Mouse (Mus musculus): ENCODE measurements around the gene Fads2. TPM values are rescaled to one million over a fixed set of nuclear protein-coding genes. Genes with fewer than 3 reads are reported as not detected.
"Not testable (repeated sequence)": the region's sequence is repeated elsewhere in the genome, so short reads cannot be mapped to it uniquely, and the experiment has no call there.

Fads2 gene
- 125 and 139 TPM in 2 replicates for polyA plus RNA-seq (2015; fragmentation: Nextera tagmentation; extraction: Ambion mirVana)

DNA sequence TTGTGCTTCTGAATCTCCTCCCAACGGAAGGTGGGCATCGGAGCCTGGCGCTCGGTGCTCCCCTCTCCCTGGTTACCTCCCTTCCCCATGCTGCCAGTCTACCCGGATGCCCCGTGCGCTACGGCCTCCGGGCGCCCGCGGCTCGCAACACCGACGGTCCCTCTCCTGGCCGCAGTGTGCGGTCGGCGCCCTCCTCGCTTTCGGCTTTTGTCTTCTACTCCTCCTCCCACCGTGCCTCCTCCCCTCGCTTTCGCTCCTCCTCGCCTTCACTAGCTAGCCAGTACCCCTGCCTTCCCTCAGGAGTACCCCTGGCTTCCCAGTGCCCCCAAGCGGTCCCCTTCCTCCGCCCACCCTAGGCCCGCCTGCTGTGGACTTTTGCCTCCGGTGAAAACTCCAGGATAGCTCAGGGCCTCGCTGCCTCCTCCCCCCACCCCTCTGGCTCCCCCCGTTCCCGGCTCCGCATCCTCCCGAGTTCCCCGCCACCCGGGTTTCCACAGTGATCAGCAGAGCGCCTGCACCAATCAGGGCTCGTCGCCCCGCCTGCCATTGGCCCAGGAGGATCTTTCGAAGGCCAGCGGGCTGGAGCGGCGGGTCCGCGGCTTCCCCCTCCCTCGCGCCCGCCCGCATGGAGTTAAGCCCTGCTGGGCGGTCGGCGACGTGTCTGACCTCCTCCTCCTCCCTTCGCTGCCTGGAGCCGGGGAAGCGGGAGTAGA is at the start of gene Fads2:
TSS of gene Fads2 (minus strand) at position 406 of the 713 bp plus-strand sequence.
- Histone ChIP-seq H3K27me3 (replicated peaks) (no peaks in the 10 kb centered on the region), H3K4me2 (peak within 1 kb of the TSS; percentile 64), H3K9ac (peak within 1 kb of the TSS; percentile 73), H3K9me3 (no peaks in the 10 kb centered on the region), H3K27ac (peak within 1 kb of the TSS; percentile 95), H3K4me1 (peaks cover 6% of the 10 kb centered on the region), H3K4me3 (replicated peaks) (peak within 1 kb of the TSS; percentile 76), H3K36me3 (no peaks in the 10 kb centered on the region)
- WGBS = under 1% methylated on average over 52 of the region's 57 CpGs
- ATAC-seq (ENCODE audit: insufficient read depth, low FRiP score, low read depth) = peak; percentile 92

DNA sequence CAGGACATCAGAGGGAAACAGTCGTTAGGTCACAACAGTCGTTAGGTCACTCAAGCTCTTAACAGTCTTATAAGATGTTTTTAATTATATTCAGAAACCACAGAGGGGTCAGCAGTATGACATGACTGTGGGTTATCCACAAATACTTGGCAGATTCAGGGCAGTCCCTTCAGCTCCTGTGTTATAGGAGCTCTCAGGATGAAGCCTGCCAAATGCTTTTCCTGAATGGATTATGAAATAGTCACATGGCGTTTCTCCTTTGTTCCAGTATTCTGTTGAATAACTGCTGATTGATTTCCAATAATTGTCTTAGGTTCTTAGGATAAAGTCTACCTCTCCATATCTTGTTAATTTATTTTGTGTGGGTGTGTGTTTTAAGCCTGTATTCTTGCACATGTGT is 47.6 kb upstream of the Fads2 start:
- no peaks in the 10 kb centered on the region for H3K9me3 ChIP-seq
- H3K27me3 ChIP-seq (replicated peaks) = no peaks in the 10 kb centered on the region
- H3K4me1 ChIP-seq = no peaks in the 10 kb centered on the region
- WGBS = 66% methylated on average over 3 of the region's 3 CpGs
- H3K36me3 ChIP-seq = no peaks in the 10 kb centered on the region
- no peak for ATAC-seq (ENCODE audit: insufficient read depth, low FRiP score, low read depth)
- H3K27ac ChIP-seq = no peak overlapping the region; the same call in 1 of the 2 replicates
- no peak overlapping the region for H3K4me3 ChIP-seq (replicated peaks)
- no peak overlapping the region for H3K9ac ChIP-seq
- H3K4me2 ChIP-seq = no peak overlapping the region

DNA sequence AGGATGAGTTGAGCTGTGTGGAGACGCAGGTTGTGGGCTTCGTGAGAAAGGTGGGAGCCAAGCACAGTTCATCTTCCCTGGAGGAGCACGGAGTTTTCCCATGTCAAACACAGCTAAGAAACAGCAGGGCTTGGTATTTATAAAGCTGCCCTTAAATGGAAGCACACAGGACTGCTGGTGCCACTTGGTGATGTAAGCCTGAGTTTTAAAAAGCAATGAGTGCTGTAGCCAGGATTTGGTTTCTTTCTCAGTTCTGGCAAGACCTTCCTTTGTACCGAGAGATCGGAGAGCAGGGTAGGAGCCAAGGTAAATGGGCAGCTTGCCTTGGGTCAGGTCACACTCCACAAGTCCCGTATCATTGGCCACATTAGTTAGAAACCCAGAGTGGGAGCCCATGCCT is 47.0 kb upstream of the Fads2 start:
- Histone ChIP-seq H3K36me3 (no peaks in the 10 kb centered on the region), H3K9me3 (no peaks in the 10 kb centered on the region), H3K4me1 (no peaks in the 10 kb centered on the region), H3K27ac (peak overlapping the region; percentile 57; the same call in 1 of the 2 replicates), H3K4me3 (replicated peaks) (no peak overlapping the region), H3K4me2 (no peak overlapping the region), H3K9ac (no peak overlapping the region), H3K27me3 (replicated peaks) (no peaks in the 10 kb centered on the region)
- no peak for ATAC-seq (ENCODE audit: insufficient read depth, low FRiP score, low read depth)
- WGBS = 57% methylated on average over 6 of the region's 6 CpGs

DNA sequence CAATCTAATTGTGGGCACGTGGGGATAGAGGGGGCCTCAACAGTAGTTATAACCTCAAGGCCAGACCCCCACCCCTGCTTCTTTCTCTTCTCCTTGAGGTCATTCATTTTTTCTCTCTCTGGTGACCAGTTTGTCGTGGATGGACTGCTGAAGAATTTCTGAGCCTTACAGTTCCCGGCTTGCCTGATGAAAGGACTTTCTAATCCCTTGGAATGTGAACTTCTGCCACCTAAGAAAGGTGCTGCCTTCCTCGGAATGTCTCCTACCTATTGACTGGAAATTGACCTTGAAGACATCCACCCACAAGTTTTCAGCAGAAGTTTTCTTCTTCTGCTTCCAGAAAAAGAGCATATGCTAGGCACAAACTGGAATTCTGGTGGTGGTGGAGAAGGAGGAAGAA is 42.9 kb upstream of the Fads2 start:
- Histone ChIP-seq H3K4me1 (no peaks in the 10 kb centered on the region), H3K9ac (no peak overlapping the region), H3K27me3 (replicated peaks) (no peaks in the 10 kb centered on the region), H3K27ac (no peak overlapping the region), H3K4me3 (replicated peaks) (no peak overlapping the region), H3K4me2 (no peak overlapping the region), H3K9me3 (no peaks in the 10 kb centered on the region), H3K36me3 (no peaks in the 10 kb centered on the region)
- ATAC-seq (ENCODE audit: insufficient read depth, low FRiP score, low read depth) = no peak
- 41% methylated on average over 4 of the region's 4 CpGs for WGBS

DNA sequence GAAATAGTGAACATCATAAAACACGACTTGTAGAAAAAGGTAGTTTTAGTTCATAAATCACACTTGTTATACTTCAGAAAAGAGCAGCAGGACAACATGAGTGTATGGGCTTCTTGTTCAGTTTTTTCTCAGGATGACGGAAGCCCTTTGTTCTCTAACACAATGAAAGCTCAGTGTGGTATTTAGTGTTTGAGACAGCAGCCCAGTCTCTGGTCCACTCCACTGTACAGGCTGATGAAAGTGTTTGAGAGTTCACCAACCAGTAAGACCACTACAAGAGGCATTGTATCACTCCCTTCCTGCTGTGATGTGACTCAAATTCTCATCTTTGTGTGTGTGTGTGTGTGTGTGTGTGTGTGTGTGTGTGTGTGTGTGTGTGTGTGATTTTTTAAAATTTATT is 42.1 kb upstream of the Fads2 start:
- Histone ChIP-seq H3K27me3 (replicated peaks) (no peaks in the 10 kb centered on the region), H3K4me3 (replicated peaks) (no peak overlapping the region), H3K36me3 (no peaks in the 10 kb centered on the region), H3K4me1 (no peaks in the 10 kb centered on the region), H3K9ac (no peak overlapping the region), H3K9me3 (no peaks in the 10 kb centered on the region), H3K27ac (no peak overlapping the region), H3K4me2 (no peak overlapping the region)
- 51% methylated on average over 2 of the region's 2 CpGs for WGBS
- no peak for ATAC-seq (ENCODE audit: insufficient read depth, low FRiP score, low read depth)

DNA sequence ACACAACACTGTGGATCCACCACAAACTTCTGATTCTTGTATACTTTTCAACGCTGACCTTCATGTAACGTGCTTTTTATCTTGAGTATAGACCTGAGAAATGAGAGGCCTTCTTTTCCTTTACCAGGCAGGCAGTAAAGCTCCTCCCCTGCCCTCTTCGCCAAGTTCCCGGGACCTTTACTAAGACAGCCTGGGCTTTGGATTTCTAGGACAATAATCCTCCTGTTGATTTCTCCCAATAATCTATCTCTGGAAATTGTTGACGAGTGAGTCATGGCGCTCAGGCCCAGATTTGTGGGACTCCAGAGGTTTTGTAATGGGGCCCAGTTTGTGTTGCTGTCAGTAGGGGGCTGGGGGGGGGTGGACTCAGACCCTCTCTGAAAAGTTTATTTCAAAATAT is 38.2 kb upstream of the Fads2 start:
- Histone ChIP-seq H3K9me3 (no peaks in the 10 kb centered on the region), H3K4me2 (no peak overlapping the region), H3K27ac (no peak overlapping the region), H3K27me3 (replicated peaks) (no peaks in the 10 kb centered on the region), H3K4me1 (peaks cover 4% of the 10 kb centered on the region; the same call in 1 of the 2 replicates), H3K4me3 (replicated peaks) (no peak overlapping the region), H3K9ac (no peak overlapping the region), H3K36me3 (no peaks in the 10 kb centered on the region)
- WGBS = 65% methylated on average over 6 of the region's 6 CpGs
- no peak for ATAC-seq (ENCODE audit: insufficient read depth, low FRiP score, low read depth)

DNA sequence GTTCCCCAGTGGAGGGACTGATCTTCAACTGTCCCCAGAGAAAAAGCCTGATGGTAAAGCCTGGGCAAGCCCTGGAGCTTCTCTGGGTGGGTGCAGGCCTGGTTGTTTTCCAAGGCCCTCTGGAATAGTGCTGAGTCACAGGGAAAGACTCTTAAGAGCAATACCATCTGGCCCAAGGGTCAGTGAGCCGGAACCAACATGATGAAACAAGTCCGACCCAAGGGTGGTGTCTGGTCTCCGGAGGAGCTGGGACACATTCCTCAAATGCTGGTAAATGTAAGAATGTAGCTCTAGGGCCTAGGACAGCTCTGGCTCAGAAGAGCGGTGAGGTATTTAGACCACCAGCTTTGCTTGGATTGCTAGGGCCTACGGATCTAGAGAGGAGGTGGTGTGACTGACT is 35.9 kb upstream of the Fads2 start:
- H3K4me2 ChIP-seq = no peak overlapping the region
- WGBS = 74% methylated on average over 5 of the region's 5 CpGs
- no peaks in the 10 kb centered on the region for H3K27me3 ChIP-seq (replicated peaks)
- peaks cover 8% of the 10 kb centered on the region; the same call in 1 of the 2 replicates for H3K4me1 ChIP-seq
- H3K9me3 ChIP-seq = no peaks in the 10 kb centered on the region
- H3K27ac ChIP-seq = no peak overlapping the region
- ATAC-seq (ENCODE audit: insufficient read depth, low FRiP score, low read depth) = no peak
- H3K36me3 ChIP-seq = no peaks in the 10 kb centered on the region
- H3K9ac ChIP-seq = no peak overlapping the region
- no peak overlapping the region for H3K4me3 ChIP-seq (replicated peaks)

DNA sequence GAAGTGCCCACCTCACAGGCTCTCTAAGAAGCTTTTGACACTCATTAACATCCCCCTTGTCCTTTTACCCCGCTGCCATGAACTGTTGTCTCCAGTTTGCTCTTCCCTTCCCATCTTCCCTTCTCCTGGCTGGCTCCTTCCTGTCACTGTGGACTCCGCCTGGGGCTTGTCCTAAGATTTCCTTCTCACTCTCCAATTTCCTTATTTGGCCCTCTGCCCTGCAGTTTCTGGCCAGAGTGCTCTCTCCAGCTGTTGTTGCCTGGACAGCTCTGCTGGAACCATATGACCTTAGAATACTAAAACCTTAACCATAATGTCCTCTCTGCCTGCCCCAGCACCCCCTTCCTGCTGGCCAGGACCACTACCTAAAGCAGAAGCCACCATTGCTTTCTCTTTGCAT is 33.1 kb upstream of the Fads2 start:
- peak overlapping the region; percentile 66 for H3K27ac ChIP-seq
- H3K9ac ChIP-seq = no peak overlapping the region
- no peak overlapping the region for H3K4me3 ChIP-seq (replicated peaks)
- H3K4me1 ChIP-seq = peaks cover 8% of the 10 kb centered on the region; the same call in 1 of the 2 replicates
- ATAC-seq (ENCODE audit: insufficient read depth, low FRiP score, low read depth) = peak; percentile 65
- no peaks in the 10 kb centered on the region for H3K27me3 ChIP-seq (replicated peaks)
- H3K4me2 ChIP-seq = 0 out of 2 replicates have a peak overlapping the region, but pooled peaks have one; percentile 8
- 24% methylated on average over 2 of the region's 2 CpGs for WGBS
- H3K36me3 ChIP-seq = no peaks in the 10 kb centered on the region
- no peaks in the 10 kb centered on the region for H3K9me3 ChIP-seq

DNA sequence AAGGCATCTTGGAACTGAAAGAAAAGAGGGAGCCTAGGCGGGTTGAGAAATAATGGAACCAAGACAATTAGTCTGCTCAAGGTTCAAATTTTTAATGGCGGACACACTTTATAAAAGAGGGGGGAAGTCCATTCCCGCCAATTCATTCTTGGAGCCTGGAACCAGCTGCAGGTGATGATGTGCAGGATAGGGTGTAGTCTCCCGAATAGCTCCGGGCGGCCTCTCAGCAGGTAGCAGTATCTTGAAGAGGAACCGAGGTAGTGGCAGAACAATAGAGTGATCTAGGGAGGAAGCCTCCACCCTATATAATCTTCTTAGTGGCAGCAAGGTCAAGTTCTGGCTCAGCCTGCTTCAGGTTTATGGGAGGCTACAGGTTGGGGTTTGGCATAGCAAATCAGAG is 28.0 kb upstream of the Fads2 start:
- not testable (repeated sequence) for H3K27ac ChIP-seq; H3K4me1 ChIP-seq; H3K36me3 ChIP-seq; H3K27me3 ChIP-seq (replicated peaks); ATAC-seq (ENCODE audit: insufficient read depth, low FRiP score, low read depth); H3K4me3 ChIP-seq (replicated peaks); H3K4me2 ChIP-seq; H3K9me3 ChIP-seq; H3K9ac ChIP-seq
- 73% methylated on average over 7 of the region's 7 CpGs for WGBS

DNA sequence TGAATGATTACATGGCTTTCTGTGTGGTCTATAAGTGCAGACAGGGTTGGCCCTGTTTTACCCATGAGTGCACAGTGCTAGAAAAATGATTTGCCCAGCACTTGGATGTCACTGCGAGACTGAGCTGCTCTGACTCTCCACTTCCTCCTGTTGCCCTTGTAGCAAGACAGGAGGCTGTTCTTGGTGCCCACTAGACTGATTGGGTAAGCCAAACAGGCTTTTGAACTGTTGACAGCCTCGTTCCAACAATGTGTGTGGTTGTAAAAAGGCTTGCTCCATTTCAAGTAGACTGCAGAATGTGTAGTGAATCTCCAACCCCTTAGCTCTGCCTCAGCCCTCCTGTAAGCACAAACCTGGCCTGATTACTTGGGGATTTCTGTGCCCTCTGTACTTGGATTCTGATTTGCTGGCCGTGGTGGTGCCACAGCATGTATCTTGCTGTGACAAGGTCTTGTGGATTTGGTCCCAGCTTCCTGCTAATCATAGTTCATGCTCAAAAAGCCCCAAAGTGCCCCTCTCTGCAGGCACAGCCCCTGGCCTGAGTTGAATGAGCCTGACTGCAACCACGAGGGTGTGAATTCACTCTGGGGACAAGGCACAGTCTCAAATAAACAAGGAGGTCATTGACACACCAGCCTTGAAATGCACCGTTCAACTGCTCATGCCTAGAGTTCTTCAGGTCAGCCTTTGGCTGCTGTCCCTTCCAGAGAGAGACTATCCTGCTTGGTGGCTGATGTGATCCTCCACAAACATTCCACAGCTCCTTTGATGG is 25.1 kb upstream of the Fads2 start:
- Histone ChIP-seq H3K9ac (no peak overlapping the region), H3K27ac (no peak overlapping the region), H3K4me1 (peaks cover 4% of the 10 kb centered on the region; the same call in 1 of the 2 replicates), H3K4me2 (no peak overlapping the region), H3K36me3 (no peaks in the 10 kb centered on the region), H3K9me3 (no peaks in the 10 kb centered on the region), H3K27me3 (replicated peaks) (no peaks in the 10 kb centered on the region), H3K4me3 (replicated peaks) (no peak overlapping the region)
- WGBS = 41% methylated on average over 5 of the region's 5 CpGs
- ATAC-seq (ENCODE audit: insufficient read depth, low FRiP score, low read depth) = no peak

DNA sequence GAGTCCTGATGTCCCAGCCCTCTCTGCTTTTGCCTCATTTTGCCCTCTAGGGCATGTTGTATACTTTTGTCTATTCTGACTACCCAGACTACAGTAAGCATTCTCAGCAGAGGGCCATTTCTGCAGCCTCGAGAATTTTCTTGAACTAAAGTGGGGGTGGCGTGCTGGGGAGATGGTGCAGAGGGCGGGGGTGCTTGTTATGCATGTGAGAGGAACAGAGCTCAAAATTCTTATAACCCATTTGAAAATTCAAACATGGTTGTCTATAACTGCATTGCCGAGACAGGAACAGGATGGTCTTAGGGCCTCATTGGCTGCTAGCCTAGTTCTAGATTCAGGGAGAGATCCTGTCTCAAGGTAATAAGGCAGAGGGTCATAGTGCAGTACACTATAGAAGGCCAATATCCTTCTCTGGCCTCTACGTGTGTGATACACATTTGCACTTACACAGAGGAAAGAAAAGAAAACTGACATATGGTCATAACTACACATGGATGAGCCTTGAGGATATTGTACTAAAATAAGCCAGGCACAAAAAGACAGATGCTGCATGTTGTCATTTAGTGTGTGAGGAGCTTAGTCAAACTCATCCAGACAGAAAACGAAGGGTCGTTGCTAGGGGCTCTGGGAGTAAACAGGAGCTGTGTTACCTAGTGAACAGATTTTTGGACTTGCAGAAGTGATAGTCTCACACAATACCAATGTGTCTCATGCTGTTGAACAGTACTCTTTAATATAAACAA is 22.5 kb upstream of the Fads2 start:
- Histone ChIP-seq H3K27ac (no peak overlapping the region), H3K9me3 (no peaks in the 10 kb centered on the region), H3K4me3 (replicated peaks) (no peak overlapping the region), H3K4me2 (no peak overlapping the region), H3K36me3 (no peaks in the 10 kb centered on the region), H3K27me3 (replicated peaks) (no peaks in the 10 kb centered on the region), H3K9ac (no peak overlapping the region), H3K4me1 (peaks cover 4% of the 10 kb centered on the region; the same call in 1 of the 2 replicates)
- no peak for ATAC-seq (ENCODE audit: insufficient read depth, low FRiP score, low read depth)
- 75% methylated on average over 7 of the region's 7 CpGs for WGBS

All from stomach, embryonic 15.5 days (tissue).